Mouse (Mus musculus): ENCODE data around the gene Rassf7. TPM values are rescaled to one million over a fixed set of nuclear protein-coding genes. Genes with fewer than 3 reads are reported as not detected.

Rassf7 gene
- total and polyA plus RNA-seq, 3 experiments = 4.9 to 51.8 (median 16.8) TPM

- no peaks in the 10 kb centered on the region for H3K9me3 ChIP-seq (replicated peaks)
- DNase-seq (ENCODE audit: low spot score) = no peak
- peaks cover 24% of the 10 kb centered on the region for H3K36me3 ChIP-seq (replicated peaks)
- H3K4me1 ChIP-seq (ENCODE audit: insufficient read depth, low read depth, low read length) = peaks cover 51% of the 10 kb centered on the region
- H3K4me3 ChIP-seq (ENCODE audit: low read depth, low read length) = peak within 1 kb of the TSS; percentile 80
- TF ChIP-seq POLR2AphosphoS5 (IDR thresholded peaks at IDR 0.05; ENCODE audit: insufficient replicate concordance, low read depth, low read length) = no peak
- no peak for TF ChIP-seq TAL1 (conservative IDR thresholded peaks at IDR 0.05; ENCODE audit: low read depth, low read length)
- no peak for TF ChIP-seq CTCF (IDR thresholded peaks at IDR 0.05; ENCODE audit: low read depth, low read length)
- ATAC-seq (ENCODE audit: extremely low read depth, insufficient number of reproducible peaks, low FRiP score, poor library complexity, severe bottlenecking) = no peak
- H3K27me3 ChIP-seq (ENCODE audit: insufficient read depth, low read length) = peaks cover 50% of the 10 kb centered on the region
Observed at GRCm38 (mm10) chr7:141213605-141214235, 1.9 kb upstream of the Rassf7 start, which contains the start of gene Lmntd2. TSS of gene Lmntd2 (minus strand) at chr7:141214080.

DNA sequence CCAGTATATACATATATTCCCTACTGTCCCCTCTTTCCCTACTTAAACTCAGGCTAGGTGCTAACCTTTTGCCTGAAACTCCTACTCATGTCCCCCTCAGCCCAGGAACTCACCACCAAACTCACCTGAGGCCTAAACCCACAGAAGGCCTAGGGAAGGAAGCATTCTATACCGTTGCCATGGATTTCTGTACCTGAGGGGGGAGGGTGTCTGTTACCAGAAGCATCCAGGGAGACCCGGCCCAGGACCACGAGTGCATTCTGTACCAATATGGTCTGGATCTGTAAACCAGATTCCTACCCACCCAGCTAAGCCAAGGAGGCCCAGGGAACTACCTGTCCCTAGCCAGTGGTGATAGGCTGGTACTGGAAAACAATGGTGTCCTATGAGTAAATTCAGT, 1.4 kb upstream of the Rassf7 start:
- Histone ChIP-seq H3K36me3 (replicated peaks) (peaks cover 29% of the 10 kb centered on the region), H3K4me1 (ENCODE audit: insufficient read depth, low read depth, low read length) (peaks cover 57% of the 10 kb centered on the region), H3K9me3 (replicated peaks) (no peaks in the 10 kb centered on the region), H3K4me3 (ENCODE audit: low read depth, low read length) (no peak overlapping the region), H3K27me3 (ENCODE audit: insufficient read depth, low read length) (peaks cover 45% of the 10 kb centered on the region)
- TF ChIP-seq TAL1 (conservative IDR thresholded peaks at IDR 0.05; ENCODE audit: low read depth, low read length) (no peak), GATA2 (IDR thresholded peaks at IDR 0.05; ENCODE audit: borderline replicate concordance, low read depth, low read length) (no peak), POLR2AphosphoS5 (IDR thresholded peaks at IDR 0.05; ENCODE audit: insufficient replicate concordance, low read depth, low read length) (no peak), CTCF (IDR thresholded peaks at IDR 0.05; ENCODE audit: low read depth, low read length) (no peak), GATA1 (IDR thresholded peaks at IDR 0.05; ENCODE audit: borderline replicate concordance, low read length) (no peak)
- no peak for DNase-seq (ENCODE audit: low spot score)
- ATAC-seq (ENCODE audit: extremely low read depth, insufficient number of reproducible peaks, low FRiP score, poor library complexity, severe bottlenecking) = no peak

- DNase-seq (ENCODE audit: low spot score) (peak; percentile 60), ATAC-seq (ENCODE audit: extremely low read depth, insufficient number of reproducible peaks, low FRiP score, poor library complexity, severe bottlenecking) (0 out of 2 replicates have a peak, but pooled peaks have one; percentile 8)
- peaks cover 47% of the 10 kb centered on the region for H3K36me3 ChIP-seq (replicated peaks)
- peaks cover 27% of the 10 kb centered on the region for H3K27me3 ChIP-seq (ENCODE audit: insufficient read depth, low read length)
- TF ChIP-seq CTCF (IDR thresholded peaks at IDR 0.05; ENCODE audit: low read depth, low read length) = no peak
- TF ChIP-seq GATA1 (IDR thresholded peaks at IDR 0.05; ENCODE audit: borderline replicate concordance, low read length) = no peak
- TF ChIP-seq POLR2AphosphoS5 (IDR thresholded peaks at IDR 0.05; ENCODE audit: insufficient replicate concordance, low read depth, low read length) = no peak
- TF ChIP-seq TAL1 (conservative IDR thresholded peaks at IDR 0.05; ENCODE audit: low read depth, low read length) = no peak
- no peak for TF ChIP-seq GATA2 (IDR thresholded peaks at IDR 0.05; ENCODE audit: borderline replicate concordance, low read depth, low read length)
- H3K4me3 ChIP-seq (ENCODE audit: low read depth, low read length) = peak overlapping the region; percentile 80
- H3K4me1 ChIP-seq (ENCODE audit: insufficient read depth, low read depth, low read length) = peaks cover 75% of the 10 kb centered on the region
- H3K9me3 ChIP-seq (replicated peaks) = no peaks in the 10 kb centered on the region
Observed at GRCm38 (mm10) chr7:141215880-141216733, 447 bp downstream of the Rassf7 start.

DNA sequence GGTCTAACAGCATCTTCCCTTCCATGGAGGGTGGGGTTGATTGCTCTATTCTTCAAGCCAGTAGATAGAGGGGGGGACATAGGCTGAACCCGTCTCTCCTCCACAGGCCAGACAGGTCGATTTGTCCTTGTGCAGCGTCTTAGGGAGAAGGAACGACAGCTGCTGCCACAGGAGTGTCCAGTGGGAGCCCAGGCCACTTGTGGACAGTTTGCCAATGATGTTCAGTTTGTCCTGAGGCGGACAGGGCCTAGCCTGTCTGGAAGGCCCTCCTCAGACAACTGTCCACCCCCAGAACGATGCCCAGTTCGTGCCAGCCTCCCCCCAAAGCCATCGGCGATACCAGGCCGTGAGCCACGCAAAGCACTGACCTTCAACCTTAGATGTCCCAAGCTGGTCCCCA, 1.2 kb downstream of the Rassf7 start:
- Histone ChIP-seq H3K9me3 (replicated peaks) (no peaks in the 10 kb centered on the region), H3K27me3 (ENCODE audit: insufficient read depth, low read length) (peaks cover 19% of the 10 kb centered on the region), H3K4me3 (ENCODE audit: low read depth, low read length) (peak overlapping the region; percentile 80; the same call in 1 of the 2 replicates), H3K36me3 (replicated peaks) (peaks cover 47% of the 10 kb centered on the region), H3K4me1 (ENCODE audit: insufficient read depth, low read depth, low read length) (peaks cover 79% of the 10 kb centered on the region)
- ATAC-seq (ENCODE audit: extremely low read depth, insufficient number of reproducible peaks, low FRiP score, poor library complexity, severe bottlenecking) (no peak), DNase-seq (ENCODE audit: low spot score) (no peak)
- TF ChIP-seq POLR2AphosphoS5 (IDR thresholded peaks at IDR 0.05; ENCODE audit: insufficient replicate concordance, low read depth, low read length) (peak; percentile 43; the same call in 1 of the 2 replicates), GATA1 (IDR thresholded peaks at IDR 0.05; ENCODE audit: borderline replicate concordance, low read length) (no peak)

DNA sequence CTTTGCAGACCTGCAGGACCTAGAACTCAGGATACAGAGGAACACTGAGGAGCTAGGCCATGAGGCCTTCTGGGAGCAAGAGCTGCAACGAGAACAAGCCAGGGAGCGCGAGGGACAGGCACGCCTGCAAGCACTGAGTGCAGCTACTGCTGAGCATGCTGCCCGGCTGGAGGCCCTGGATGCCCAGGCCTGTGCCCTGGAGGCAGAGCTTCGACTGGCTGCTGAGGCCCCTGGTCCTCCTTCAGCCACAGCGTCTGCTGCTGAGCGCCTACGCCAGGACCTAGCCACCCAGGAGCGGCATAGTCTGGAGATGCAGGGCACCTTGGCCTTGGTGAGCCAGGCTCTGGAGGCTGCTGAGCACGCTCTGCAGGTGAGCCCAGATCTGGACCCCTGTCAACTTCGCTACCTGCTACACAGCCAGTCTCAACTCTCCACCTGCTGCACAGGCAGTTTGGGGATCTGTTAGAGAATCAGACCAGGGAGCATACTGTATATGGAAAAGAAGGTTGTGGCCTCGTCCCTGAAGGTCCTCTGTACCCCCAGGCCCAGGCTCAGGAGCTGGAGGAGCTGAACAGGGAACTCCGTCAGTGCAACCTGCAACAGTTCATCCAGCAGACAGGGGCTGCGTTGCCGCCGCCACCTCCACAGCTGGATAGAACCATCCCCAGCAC, 1.8 kb downstream of the Rassf7 start:
- Histone ChIP-seq H3K4me1 (ENCODE audit: insufficient read depth, low read depth, low read length) (peaks cover 85% of the 10 kb centered on the region), H3K36me3 (replicated peaks) (peaks cover 47% of the 10 kb centered on the region)
- no peak for TF ChIP-seq POLR2AphosphoS5 (IDR thresholded peaks at IDR 0.05; ENCODE audit: insufficient replicate concordance, low read depth, low read length)
- no peak for TF ChIP-seq CTCF (IDR thresholded peaks at IDR 0.05; ENCODE audit: low read depth, low read length)
- no peak for TF ChIP-seq TAL1 (conservative IDR thresholded peaks at IDR 0.05; ENCODE audit: low read depth, low read length)
- no peak for TF ChIP-seq GATA1 (IDR thresholded peaks at IDR 0.05; ENCODE audit: borderline replicate concordance, low read length)
- no peak for TF ChIP-seq GATA2 (IDR thresholded peaks at IDR 0.05; ENCODE audit: borderline replicate concordance, low read depth, low read length)

DNA sequence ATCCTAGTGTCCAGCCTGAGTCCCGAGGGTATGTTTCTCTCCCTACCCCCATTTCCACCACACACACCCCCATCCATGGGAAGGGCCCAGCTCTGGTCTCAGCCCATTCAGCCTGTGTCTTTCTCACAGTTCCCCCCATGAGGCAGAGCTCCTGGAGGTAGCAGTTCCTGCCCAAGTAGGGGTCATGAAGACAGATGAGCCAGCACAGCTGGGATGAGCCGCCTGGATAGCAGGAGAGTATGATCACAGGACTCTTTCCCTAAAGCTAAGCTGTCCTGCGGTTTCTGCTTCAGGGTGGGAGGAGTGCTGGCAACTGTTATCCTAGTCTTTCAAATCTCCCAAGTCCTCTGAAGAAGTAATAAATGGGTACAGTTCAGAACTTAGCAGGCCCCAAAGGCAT, 2.5 kb downstream of the Rassf7 start:
- H3K9me3 ChIP-seq (replicated peaks) = no peaks in the 10 kb centered on the region
- H3K36me3 ChIP-seq (replicated peaks) = peaks cover 47% of the 10 kb centered on the region
- no peak overlapping the region; the same call in 1 of the 2 replicates for H3K4me3 ChIP-seq (ENCODE audit: low read depth, low read length)
- DNase-seq (ENCODE audit: low spot score) (no peak), ATAC-seq (ENCODE audit: extremely low read depth, insufficient number of reproducible peaks, low FRiP score, poor library complexity, severe bottlenecking) (no peak)
- H3K4me1 ChIP-seq (ENCODE audit: insufficient read depth, low read depth, low read length) = peaks cover 90% of the 10 kb centered on the region
- TF ChIP-seq GATA1 (IDR thresholded peaks at IDR 0.05; ENCODE audit: borderline replicate concordance, low read length) (no peak), CTCF (IDR thresholded peaks at IDR 0.05; ENCODE audit: low read depth, low read length) (no peak), GATA2 (IDR thresholded peaks at IDR 0.05; ENCODE audit: borderline replicate concordance, low read depth, low read length) (no peak), POLR2AphosphoS5 (IDR thresholded peaks at IDR 0.05; ENCODE audit: insufficient replicate concordance, low read depth, low read length) (no peak), TAL1 (conservative IDR thresholded peaks at IDR 0.05; ENCODE audit: low read depth, low read length) (no peak)
- peaks cover 6% of the 10 kb centered on the region for H3K27me3 ChIP-seq (ENCODE audit: insufficient read depth, low read length)

More for the DNA sequence above, 1.8 kb downstream of the Rassf7 start:
- H3K9me3 ChIP-seq (replicated peaks) = no peaks in the 10 kb centered on the region
- H3K27me3 ChIP-seq (ENCODE audit: insufficient read depth, low read length) = peaks cover 13% of the 10 kb centered on the region
- H3K4me3 ChIP-seq (ENCODE audit: low read depth, low read length) = peak overlapping the region; percentile 80; the same call in 1 of the 2 replicates
- ATAC-seq (ENCODE audit: extremely low read depth, insufficient number of reproducible peaks, low FRiP score, poor library complexity, severe bottlenecking) (no peak), DNase-seq (ENCODE audit: low spot score) (no peak)

Measured in G1E (cell line).